Mouse (Mus musculus): ENCODE data around the gene 2610001J05Rik. TPM values are rescaled to one million over a fixed set of nuclear protein-coding genes. Genes with fewer than 3 reads are reported as not detected.
A peak's percentile ranks its signal among the peaks of the same experiment; 100 is the strongest.
"Not testable (repeated sequence)": the region's sequence is repeated elsewhere in the genome, so short reads cannot be mapped to it uniquely, and the experiment has no call there.

Gene 2610001J05Rik
- polyA plus RNA-seq, 1 experiment from 2014 or later = 98.0 TPM

DNA sequence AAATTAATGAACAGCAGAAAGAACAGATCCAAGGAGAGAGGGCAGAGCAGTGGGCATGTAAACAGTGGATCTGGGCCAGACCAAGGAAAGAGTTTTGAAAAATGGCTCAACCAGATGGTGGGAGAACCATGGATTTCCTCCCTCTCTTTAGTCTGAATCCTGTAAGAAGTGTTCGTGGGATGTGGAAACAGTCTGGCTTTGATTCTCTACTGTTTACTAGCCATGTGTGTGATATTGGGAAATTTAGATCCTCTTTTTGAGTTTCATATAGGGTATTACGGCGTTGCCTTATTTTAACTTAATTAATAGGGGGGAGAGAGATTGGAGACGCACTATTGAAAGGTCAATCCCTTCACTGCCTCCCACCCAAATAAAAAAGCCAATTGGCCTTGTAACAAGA, 18.1 kb downstream of the 2610001J05Rik start:
- 69% methylated on average over 4 of the region's 4 CpGs for WGBS

DNA sequence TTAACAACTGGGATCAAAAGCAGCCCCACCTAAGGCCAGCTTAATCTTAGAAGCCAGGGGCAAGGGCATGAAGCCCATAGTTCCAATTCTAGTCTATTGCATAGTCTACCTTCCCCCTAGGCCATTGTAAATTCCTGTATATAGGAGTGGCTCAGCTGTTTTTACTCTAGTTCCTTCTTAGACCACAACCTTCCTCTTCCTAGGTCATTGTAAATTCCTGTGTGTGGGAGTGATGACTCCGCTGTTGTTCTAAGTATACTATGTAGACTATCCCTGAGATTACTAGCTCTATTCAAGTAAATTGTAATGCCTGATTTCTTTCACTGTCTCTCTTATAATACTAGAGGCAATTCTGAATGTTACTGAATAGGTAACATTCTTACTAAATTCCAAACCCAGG, 25.3 kb downstream of the 2610001J05Rik start:
- not testable (repeated sequence) for H3K27ac ChIP-seq; H3K4me1 ChIP-seq; H3K36me3 ChIP-seq (replicated peaks); H3K27me3 ChIP-seq (ENCODE audit: poor library complexity, severe bottlenecking); DNase-seq (ENCODE audit: extremely low spot score, low spot score); H3K4me3 ChIP-seq; H3K9me3 ChIP-seq
- WGBS = 86% methylated on average over 1 of the region's 1 CpGs

More for the DNA sequence above, 18.1 kb downstream of the 2610001J05Rik start:
- H3K27ac ChIP-seq = no peak overlapping the region
- H3K4me1 ChIP-seq = 0 out of 2 replicates have a peak, but pooled peaks cover 3% of the 10 kb centered on the region
- H3K4me3 ChIP-seq = no peak overlapping the region
- DNase-seq (ENCODE audit: extremely low spot score, low spot score) = no peak
- no peaks in the 10 kb centered on the region for H3K27me3 ChIP-seq (ENCODE audit: poor library complexity, severe bottlenecking)
- no peaks in the 10 kb centered on the region for H3K36me3 ChIP-seq (replicated peaks)
- H3K9me3 ChIP-seq = no peaks in the 10 kb centered on the region

DNA sequence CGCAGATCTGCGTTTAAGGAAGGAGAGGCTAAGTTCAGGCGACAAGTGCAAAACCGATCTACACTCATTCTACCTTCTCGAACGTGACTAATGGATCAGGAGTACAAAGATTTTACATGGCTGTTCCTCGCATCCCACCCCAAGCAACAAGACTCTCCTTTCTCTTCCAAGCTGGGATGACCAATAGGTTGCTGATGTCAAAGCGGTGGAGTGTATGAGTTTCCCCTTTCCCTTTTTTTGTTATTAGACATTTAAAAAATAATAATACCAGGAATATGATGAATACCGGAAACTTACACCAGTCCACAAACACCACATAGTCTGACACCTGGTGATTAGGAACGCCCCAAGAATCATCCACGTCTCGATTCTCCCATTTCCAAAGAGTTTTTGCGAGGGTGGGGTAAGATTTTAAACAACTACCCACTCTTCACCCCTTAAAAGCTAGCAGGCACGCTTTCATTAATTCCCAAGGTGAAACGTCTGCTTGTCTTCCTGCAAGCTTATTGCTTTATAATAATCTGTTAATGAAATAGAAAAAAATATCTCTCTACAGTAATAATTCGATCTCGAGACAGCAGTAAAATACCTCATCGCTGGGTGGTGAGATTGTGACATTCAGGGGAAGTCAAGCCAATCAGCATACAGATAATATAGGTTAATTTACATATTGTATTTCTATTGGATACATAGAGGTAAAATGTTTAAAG, 31.8 kb downstream of the 2610001J05Rik start, which contains the start of gene Gpr85:
Gene Gpr85, minus strand, starts transcription at position 598 of the 710 bp plus-strand sequence.
- Histone ChIP-seq H3K4me3 (peak within 1 kb of the TSS; percentile 68), H3K27ac (peak within 1 kb of the TSS; percentile 93), H3K4me1 (peaks cover 21% of the 10 kb centered on the region), H3K9me3 (no peaks in the 10 kb centered on the region), H3K36me3 (replicated peaks) (no peaks in the 10 kb centered on the region), H3K27me3 (ENCODE audit: poor library complexity, severe bottlenecking) (peaks cover 21% of the 10 kb centered on the region)
- peak; percentile 18 for DNase-seq (ENCODE audit: extremely low spot score, low spot score)
- 49% methylated on average over 18 of the region's 18 CpGs for WGBS

DNA sequence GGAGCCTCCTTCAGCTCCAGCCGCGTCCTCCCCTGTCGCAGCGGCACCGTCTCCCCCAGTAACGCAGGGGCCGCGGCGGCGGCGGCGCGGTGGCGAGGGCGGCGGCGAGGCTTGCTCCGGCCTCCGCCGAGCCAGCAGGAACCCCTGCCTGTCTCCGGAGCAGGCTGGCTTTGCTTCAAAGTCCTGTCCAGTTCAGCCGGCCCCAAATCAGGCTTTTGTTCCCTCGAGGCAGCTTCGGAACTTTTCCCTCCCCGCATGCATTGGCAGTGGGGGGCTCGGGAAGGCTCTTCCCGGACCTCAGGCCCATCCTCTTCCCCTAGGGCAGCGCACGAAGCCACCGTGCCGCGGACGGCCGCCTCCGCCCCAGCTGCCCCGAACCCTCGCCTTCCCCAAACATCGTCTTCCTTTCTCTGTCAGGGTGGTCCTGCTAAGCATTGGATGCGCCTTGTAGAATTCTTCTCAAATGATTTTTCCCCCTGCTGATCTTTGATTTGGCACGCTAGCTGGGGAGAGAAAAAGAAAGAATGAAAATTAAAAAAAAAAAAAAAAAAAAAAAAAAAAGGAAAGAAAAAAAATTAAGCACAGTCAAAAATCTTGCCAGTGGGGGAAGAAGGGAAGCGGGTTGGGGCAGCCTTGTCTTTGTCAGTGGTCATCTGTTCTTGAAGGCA, 32.5 kb downstream of the 2610001J05Rik start:
- Histone ChIP-seq H3K9me3 (no peaks in the 10 kb centered on the region), H3K4me1 (peaks cover 21% of the 10 kb centered on the region), H3K4me3 (peak overlapping the region; percentile 68), H3K27me3 (ENCODE audit: poor library complexity, severe bottlenecking) (peaks cover 21% of the 10 kb centered on the region), H3K27ac (peak overlapping the region; percentile 93), H3K36me3 (replicated peaks) (no peaks in the 10 kb centered on the region)
- WGBS = under 1% methylated on average over 41 of the region's 41 CpGs
- DNase-seq (ENCODE audit: extremely low spot score, low spot score) = peak; percentile 75

DNA sequence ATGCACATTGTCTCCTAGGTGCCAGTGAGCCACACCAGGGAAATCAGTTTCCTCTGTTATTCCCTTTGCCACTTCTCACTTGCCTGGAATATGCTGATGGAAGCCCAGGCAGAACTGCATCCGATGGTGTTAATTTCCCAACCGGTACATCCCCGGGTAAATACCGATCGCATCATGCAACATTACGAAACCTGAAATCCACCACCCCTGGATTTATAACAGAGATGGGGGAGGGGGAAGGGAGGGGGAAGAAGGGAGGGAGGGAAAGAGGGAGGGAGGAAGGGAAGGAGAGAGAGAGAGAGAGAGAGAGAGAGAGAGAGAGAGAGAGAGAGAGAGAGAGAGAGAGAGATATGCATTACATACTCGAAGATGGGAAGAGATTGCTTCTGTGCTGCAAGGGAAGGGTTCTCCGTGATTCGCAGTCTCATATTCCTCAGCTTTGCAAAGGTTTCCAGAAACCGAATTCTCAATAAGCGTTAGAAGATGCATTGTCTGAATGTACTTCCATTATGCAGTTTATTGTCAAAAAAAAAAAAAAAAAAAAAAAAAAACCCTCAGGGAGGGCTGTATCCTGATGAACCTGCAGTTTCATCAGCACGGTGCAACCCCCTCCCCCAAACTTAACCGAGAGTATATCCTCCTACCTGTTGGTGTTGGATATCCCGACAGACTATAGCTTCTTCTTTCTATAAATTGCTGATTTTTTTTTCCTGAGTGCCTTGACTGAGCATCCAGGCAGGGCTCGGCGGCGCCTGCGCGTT, 33.2 kb downstream of the 2610001J05Rik start:
- DNase-seq (ENCODE audit: extremely low spot score, low spot score) = peak; percentile 23
- Histone ChIP-seq H3K27ac (peak overlapping the region; percentile 93), H3K27me3 (ENCODE audit: poor library complexity, severe bottlenecking) (peaks cover 21% of the 10 kb centered on the region), H3K9me3 (no peaks in the 10 kb centered on the region), H3K36me3 (replicated peaks) (no peaks in the 10 kb centered on the region), H3K4me3 (peak overlapping the region; percentile 68), H3K4me1 (peaks cover 21% of the 10 kb centered on the region)
- under 1% methylated on average over 19 of the region's 19 CpGs for WGBS

DNA sequence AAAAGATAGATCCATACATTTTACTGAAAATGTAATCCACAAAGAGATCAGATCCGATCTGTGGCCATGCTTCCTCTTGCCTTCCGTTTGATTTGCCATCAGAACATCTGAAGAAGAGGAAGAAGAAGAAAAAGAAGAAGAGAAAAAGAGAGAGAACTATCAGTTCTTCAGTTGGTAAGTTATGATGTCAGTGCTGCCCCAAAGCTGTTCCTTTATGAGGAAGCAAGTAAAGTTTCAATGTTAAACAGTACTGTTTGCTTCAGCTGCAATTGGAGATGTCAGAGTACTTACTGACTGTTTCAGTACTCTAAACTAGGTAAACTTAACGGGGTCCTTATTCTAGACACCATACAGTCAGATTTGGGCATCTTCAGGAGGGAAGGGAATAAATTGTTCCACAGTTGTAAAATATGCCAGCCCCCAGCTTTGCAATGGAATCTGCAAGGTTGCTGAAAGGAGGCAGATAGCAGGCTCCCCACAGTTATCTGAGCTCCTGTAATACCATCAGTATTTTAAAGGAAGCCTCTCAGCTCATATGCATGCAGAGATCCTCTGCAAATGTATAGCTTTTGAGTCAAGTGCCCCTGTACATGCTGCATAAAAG, 34.2 kb downstream of the 2610001J05Rik start:
- Histone ChIP-seq H3K4me1 (peaks cover 21% of the 10 kb centered on the region), H3K27ac (no peak overlapping the region), H3K9me3 (no peaks in the 10 kb centered on the region), H3K4me3 (peak overlapping the region; percentile 68; the same call in 1 of the 2 replicates), H3K27me3 (ENCODE audit: poor library complexity, severe bottlenecking) (peaks cover 21% of the 10 kb centered on the region), H3K36me3 (replicated peaks) (no peaks in the 10 kb centered on the region)
- no peak for DNase-seq (ENCODE audit: extremely low spot score, low spot score)
- 76% methylated on average over 3 of the region's 3 CpGs for WGBS

DNA sequence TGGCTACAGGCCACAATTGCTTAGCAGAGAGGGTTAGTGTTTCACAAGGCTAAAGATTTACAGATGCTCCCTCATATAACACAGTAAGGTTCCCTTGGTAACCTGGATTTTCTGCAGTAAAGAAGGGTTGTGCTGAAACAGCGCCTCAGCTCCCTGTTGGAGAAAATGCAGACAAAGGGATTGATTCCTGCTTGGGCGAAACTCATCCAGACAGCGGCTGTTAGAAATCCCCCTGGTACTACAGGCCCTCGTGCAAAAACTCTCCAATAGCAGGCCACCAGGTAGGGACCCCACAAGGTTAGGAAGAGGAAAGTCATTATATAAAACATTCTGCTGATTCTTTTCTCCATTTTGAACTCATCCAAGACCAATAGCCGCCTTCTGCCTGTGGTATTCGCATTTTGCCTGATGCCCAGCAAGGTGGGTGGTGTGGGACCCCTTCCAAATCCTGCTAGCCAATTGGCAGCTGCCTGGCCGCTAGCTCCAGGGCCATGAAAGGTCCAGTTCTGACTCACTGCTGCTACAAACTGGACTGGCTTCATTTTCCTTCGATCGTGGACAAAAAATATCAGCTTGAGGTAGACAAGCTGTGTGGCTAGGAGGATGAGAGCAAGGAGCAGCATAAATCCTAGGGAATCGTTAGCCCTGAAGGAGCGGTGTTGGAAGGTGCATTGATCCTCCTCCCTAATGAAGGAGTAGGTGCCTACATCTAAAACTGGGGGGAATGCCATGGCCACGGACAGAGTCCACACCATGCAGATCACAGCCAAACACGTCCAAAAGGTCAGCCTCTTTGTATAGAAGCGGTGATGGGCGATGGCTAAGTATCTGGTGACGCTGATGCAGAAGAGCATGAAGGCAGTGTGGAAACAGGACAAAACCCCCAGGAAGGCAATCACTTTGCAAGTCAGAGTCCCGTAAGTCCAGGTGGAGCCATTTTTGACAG, 35.3 kb downstream of the 2610001J05Rik start:
- peaks cover 21% of the 10 kb centered on the region for H3K27me3 ChIP-seq (ENCODE audit: poor library complexity, severe bottlenecking)
- H3K36me3 ChIP-seq (replicated peaks) = no peaks in the 10 kb centered on the region
- peak; percentile 17 for DNase-seq (ENCODE audit: extremely low spot score, low spot score)
- H3K9me3 ChIP-seq = no peaks in the 10 kb centered on the region
- 0 out of 2 replicates have a peak overlapping the region, but pooled peaks have one; percentile 22 for H3K27ac ChIP-seq
- 53% methylated on average over 17 of the region's 17 CpGs for WGBS
- no peak overlapping the region for H3K4me3 ChIP-seq
- peaks cover 21% of the 10 kb centered on the region for H3K4me1 ChIP-seq

DNA sequence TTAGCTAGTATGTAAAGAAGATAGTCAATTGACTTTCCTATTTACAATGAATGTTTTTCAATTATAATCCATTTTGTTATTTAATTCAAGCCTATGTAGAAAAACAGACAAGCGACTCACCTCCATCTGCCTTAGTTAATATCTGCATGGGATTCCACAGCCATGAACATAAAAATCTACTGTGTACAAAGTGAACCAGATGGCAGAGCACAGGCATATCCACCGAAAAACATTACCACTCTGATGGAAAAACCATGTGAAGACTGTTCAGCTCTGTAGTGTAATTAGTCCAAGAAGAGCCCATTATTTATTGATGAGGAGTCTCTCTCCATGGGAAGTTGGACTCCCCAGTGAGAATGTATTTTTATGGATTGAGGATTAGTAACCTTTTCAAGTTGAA, 38.5 kb downstream of the 2610001J05Rik start:
- WGBS = 71% methylated on average over 2 of the region's 2 CpGs
- Histone ChIP-seq H3K9me3 (no peaks in the 10 kb centered on the region), H3K4me3 (no peak overlapping the region), H3K27ac (no peak overlapping the region), H3K27me3 (ENCODE audit: poor library complexity, severe bottlenecking) (peaks cover 21% of the 10 kb centered on the region), H3K4me1 (peaks cover 18% of the 10 kb centered on the region), H3K36me3 (replicated peaks) (no peaks in the 10 kb centered on the region)
- DNase-seq (ENCODE audit: extremely low spot score, low spot score) = no peak

DNA sequence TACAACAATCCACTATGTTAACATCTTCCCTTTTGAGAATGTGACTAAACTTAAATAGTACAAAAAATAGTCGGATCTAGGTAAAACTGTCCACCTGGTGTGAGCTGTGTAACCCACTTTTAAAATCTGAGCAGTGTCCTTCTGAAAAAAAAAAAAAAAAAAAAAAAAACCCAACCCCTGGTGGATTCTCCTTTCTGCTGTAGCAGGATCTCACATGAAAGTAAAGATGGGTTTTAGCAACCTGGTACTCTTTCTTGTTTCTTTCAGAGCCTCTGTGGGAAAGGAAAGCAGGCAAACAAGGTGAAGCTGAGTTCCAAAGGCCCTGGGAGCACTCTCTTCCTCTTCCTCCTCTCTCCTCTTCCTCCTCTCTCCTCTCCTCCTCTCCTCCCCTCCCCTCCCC, 42.4 kb downstream of the 2610001J05Rik start:
- Histone ChIP-seq H3K9me3 (no peaks in the 10 kb centered on the region), H3K4me3 (no peak overlapping the region), H3K36me3 (replicated peaks) (no peaks in the 10 kb centered on the region), H3K27ac (no peak overlapping the region), H3K4me1 (no peaks in the 10 kb centered on the region), H3K27me3 (ENCODE audit: poor library complexity, severe bottlenecking) (no peaks in the 10 kb centered on the region)
- WGBS = 89% methylated on average over 1 of the region's 1 CpGs
- no peak for DNase-seq (ENCODE audit: extremely low spot score, low spot score)

Measured in forebrain, embryonic 10.5 days (tissue).